Mouse (Mus musculus): ENCODE results near the gene Dact2. TPM values are rescaled to one million over a fixed set of nuclear protein-coding genes. Genes with fewer than 3 reads are reported as not detected.

The Dact2 gene
- polyA plus RNA-seq, 1 experiment from 2014 or later = 0.86 TPM

DNA sequence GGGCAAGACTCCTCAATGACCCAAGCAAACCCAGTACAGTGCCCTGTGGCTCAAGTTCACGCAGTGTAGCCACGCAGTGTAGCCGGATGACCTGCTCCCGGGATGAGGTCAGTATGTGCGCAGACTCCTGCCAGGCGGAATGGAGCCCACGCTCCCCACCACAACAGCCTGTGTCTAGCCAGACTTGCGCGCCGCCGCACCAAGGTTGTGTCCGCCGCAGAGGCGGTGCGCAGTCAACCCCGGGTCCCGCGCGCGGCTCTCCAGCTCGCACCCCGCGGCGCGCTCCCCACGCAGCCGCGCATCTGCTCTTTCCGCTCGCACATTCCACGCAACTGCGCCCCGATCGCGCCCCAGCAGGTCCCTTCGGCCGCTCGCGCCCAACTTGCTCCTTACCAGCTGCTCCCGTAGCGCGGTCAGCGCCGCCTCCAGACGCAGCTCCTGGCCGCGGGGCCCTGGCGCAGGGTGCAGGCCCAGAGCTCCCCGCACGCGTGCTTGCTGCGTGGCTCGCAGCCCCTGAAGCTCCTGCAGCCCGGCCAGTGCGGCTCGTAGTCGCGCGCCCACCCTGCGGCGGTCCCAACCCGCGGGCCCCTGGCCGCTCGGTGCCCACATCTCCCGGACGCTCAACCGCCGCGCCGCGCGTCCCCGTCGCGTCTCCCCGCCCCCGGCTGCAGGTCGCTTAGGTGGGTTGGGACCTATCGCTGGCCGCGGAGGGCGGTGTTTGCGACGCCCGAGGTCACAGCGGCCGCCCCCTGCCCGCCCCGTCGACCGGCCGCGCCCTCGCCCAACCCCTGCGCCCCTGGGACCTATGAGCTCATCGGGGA lies 773 bp downstream of the Dact2 start:
- ATAC-seq (ENCODE audit: low FRiP score) (peak; percentile 52), DNase-seq (ENCODE audit: low spot score) (peak; percentile 64)
- no peaks in the 10 kb centered on the region for H3K9me3 ChIP-seq (ENCODE audit: control insufficient read depth, low read length)
- H3K27me3 ChIP-seq (ENCODE audit: control insufficient read depth, insufficient read depth, low read length) = peaks cover 40% of the 10 kb centered on the region
- under 1% methylated on average over 75 of the region's 97 CpGs for WGBS
- peak overlapping the region; percentile 48 for H3K4me3 ChIP-seq (ENCODE audit: low read depth, low read length)
- H3K4me1 ChIP-seq (replicated peaks; ENCODE audit: control insufficient read depth, insufficient read depth, low read length) = no peaks in the 10 kb centered on the region; the same call in 1 of the 2 replicates
- H3K4me2 ChIP-seq (replicated peaks; ENCODE audit: low read depth, low read length) = peak overlapping the region; percentile 94
- H3K9ac ChIP-seq (ENCODE audit: low read depth, low read length) = peak overlapping the region; percentile 55
- no peak overlapping the region for H3K27ac ChIP-seq (ENCODE audit: low read depth, low read length)
- no peaks in the 10 kb centered on the region for H3K36me3 ChIP-seq (ENCODE audit: control insufficient read depth, insufficient read depth, low read length)

DNA sequence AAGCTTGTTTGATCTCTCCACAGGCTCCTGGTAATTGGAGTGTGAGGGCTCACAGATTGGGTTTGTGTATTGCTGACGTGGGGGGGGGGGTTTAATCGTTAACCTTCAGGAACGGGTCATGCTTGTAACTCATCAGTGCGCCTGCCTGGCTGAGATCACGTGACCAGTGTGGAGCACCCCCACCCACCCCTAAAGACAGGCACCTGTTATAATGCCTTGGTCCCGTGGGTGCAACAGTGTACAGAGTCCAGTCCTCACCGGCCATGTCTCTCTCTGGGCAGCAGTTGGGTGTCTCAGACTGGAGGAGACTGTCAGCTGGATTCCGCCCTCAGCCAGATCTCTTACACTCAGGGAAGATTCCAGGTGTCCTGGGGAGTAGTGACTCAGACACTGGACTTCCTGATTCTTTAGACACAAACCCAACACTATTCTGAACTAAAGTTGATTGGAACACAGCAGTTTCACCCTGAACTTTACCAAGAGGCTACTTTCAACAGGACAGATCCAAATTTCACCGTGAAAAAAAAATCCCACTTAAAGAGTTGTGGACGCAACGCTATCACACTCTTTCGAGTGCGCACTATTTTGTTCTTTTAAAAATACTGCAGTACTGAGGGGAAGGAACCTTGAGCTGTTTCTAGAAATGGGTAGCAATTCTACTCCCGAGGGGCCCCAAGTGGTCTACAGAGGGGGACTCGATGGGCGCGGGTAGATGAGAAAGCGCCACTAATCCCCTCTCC lies 1.6 kb downstream of the Dact2 start:
- H3K27ac ChIP-seq (ENCODE audit: low read depth, low read length) = no peak overlapping the region
- peak; percentile 27 for DNase-seq (ENCODE audit: low spot score)
- H3K4me2 ChIP-seq (replicated peaks; ENCODE audit: low read depth, low read length) = peak overlapping the region; percentile 94
- no peaks in the 10 kb centered on the region for H3K9me3 ChIP-seq (ENCODE audit: control insufficient read depth, low read length)
- no peak for ATAC-seq (ENCODE audit: low FRiP score)
- H3K9ac ChIP-seq (ENCODE audit: low read depth, low read length) = no peak overlapping the region
- H3K27me3 ChIP-seq (ENCODE audit: control insufficient read depth, insufficient read depth, low read length) = peaks cover 40% of the 10 kb centered on the region
- no peaks in the 10 kb centered on the region; the same call in 1 of the 2 replicates for H3K4me1 ChIP-seq (replicated peaks; ENCODE audit: control insufficient read depth, insufficient read depth, low read length)
- peak overlapping the region; percentile 48 for H3K4me3 ChIP-seq (ENCODE audit: low read depth, low read length)
- H3K36me3 ChIP-seq (ENCODE audit: control insufficient read depth, insufficient read depth, low read length) = no peaks in the 10 kb centered on the region
- 2% methylated on average over 18 of the region's 18 CpGs for WGBS

DNA sequence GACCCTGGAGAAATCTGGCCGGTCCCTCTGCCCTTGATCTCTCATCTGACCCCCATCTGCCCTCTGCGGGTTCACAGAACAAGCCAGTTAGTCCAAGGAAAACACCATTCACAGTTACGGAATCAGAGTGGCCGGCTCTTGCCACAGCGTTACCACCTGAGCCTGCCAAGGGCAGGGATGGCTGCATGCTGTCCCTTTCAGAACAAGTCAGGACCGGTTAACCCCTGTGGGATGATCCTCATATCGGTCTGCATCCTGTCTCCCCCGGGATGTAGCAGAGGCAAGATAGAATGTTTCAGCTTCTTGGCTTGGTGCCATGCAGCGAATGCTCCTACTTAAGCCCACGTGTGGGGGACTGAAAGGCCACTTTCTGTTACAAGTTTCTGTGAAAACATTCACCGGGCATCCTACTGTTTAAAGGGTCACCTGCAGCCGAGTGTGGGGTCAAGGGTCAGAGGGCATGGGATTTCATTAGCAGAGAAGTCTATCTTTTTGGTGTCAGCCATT lies 2.8 kb downstream of the Dact2 start:
- peaks cover 40% of the 10 kb centered on the region for H3K27me3 ChIP-seq (ENCODE audit: control insufficient read depth, insufficient read depth, low read length)
- ATAC-seq (ENCODE audit: low FRiP score) (no peak), DNase-seq (ENCODE audit: low spot score) (peak; percentile 55)
- no peaks in the 10 kb centered on the region for H3K36me3 ChIP-seq (ENCODE audit: control insufficient read depth, insufficient read depth, low read length)
- H3K4me3 ChIP-seq (ENCODE audit: low read depth, low read length) = no peak overlapping the region
- no peak overlapping the region for H3K4me2 ChIP-seq (replicated peaks; ENCODE audit: low read depth, low read length)
- H3K9me3 ChIP-seq (ENCODE audit: control insufficient read depth, low read length) = no peaks in the 10 kb centered on the region
- no peak overlapping the region for H3K9ac ChIP-seq (ENCODE audit: low read depth, low read length)
- WGBS = 13% methylated on average over 12 of the region's 12 CpGs
- H3K27ac ChIP-seq (ENCODE audit: low read depth, low read length) = no peak overlapping the region
- H3K4me1 ChIP-seq (replicated peaks; ENCODE audit: control insufficient read depth, insufficient read depth, low read length) = no peaks in the 10 kb centered on the region; the same call in 1 of the 2 replicates

DNA sequence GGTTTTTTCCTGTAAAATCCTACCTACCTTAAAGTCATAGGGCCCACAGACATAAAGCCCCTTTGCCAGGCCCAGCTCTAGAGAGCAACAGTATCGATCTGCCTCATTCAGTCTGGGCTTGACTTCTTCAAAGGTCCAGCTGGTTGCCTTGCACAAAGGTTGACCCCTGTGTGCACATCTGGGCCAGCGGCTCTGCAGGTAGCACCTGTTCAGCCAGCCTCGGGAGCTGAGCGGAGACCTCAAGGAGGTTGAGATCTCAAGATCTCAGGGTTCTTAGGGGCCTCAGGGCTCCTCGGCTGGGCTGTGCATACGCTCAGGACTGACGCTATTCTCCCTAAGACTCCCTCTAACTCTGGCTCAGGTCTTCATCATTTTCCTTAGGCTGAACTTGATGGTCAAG lies 3.9 kb downstream of the Dact2 start:
- H3K9ac ChIP-seq (ENCODE audit: low read depth, low read length) = no peak overlapping the region
- no peak overlapping the region for H3K4me3 ChIP-seq (ENCODE audit: low read depth, low read length)
- H3K27me3 ChIP-seq (ENCODE audit: control insufficient read depth, insufficient read depth, low read length) = peaks cover 38% of the 10 kb centered on the region
- no peaks in the 10 kb centered on the region; the same call in 1 of the 2 replicates for H3K4me1 ChIP-seq (replicated peaks; ENCODE audit: control insufficient read depth, insufficient read depth, low read length)
- no peaks in the 10 kb centered on the region for H3K9me3 ChIP-seq (ENCODE audit: control insufficient read depth, low read length)
- DNase-seq (ENCODE audit: low spot score) (no peak), ATAC-seq (ENCODE audit: low FRiP score) (no peak)
- H3K4me2 ChIP-seq (replicated peaks; ENCODE audit: low read depth, low read length) = no peak overlapping the region
- 87% methylated on average over 7 of the region's 7 CpGs for WGBS
- no peak overlapping the region for H3K27ac ChIP-seq (ENCODE audit: low read depth, low read length)
- no peaks in the 10 kb centered on the region for H3K36me3 ChIP-seq (ENCODE audit: control insufficient read depth, insufficient read depth, low read length)

DNA sequence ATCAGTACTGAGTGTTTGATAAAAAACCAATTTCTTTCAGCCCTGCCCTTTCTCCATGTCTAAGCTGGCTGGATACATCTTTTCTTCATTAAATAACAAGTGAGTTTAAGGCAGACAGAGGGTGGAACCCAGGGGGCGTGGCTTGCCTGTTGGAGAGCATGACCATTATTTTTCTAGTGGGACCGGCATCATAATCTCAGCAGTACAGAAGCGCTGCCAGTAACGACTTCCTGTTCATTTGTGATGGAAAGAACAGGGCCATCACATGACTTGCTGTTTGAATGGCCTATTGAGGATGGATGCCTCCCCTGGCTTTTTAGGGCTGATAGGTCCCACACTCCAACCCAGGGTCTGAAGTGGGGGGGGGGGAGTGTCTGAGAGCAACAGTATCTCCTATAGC lies 4.5 kb downstream of the Dact2 start:
- ATAC-seq (ENCODE audit: low FRiP score) (no peak), DNase-seq (ENCODE audit: low spot score) (no peak)
- no peak overlapping the region for H3K27ac ChIP-seq (ENCODE audit: low read depth, low read length)
- H3K4me1 ChIP-seq (replicated peaks; ENCODE audit: control insufficient read depth, insufficient read depth, low read length) = no peaks in the 10 kb centered on the region; the same call in 1 of the 2 replicates
- H3K9me3 ChIP-seq (ENCODE audit: control insufficient read depth, low read length) = no peaks in the 10 kb centered on the region
- no peak overlapping the region for H3K4me3 ChIP-seq (ENCODE audit: low read depth, low read length)
- H3K27me3 ChIP-seq (ENCODE audit: control insufficient read depth, insufficient read depth, low read length) = peaks cover 32% of the 10 kb centered on the region
- no peaks in the 10 kb centered on the region for H3K36me3 ChIP-seq (ENCODE audit: control insufficient read depth, insufficient read depth, low read length)
- WGBS = 67% methylated on average over 4 of the region's 4 CpGs
- no peak overlapping the region for H3K4me2 ChIP-seq (replicated peaks; ENCODE audit: low read depth, low read length)
- H3K9ac ChIP-seq (ENCODE audit: low read depth, low read length) = no peak overlapping the region

DNA sequence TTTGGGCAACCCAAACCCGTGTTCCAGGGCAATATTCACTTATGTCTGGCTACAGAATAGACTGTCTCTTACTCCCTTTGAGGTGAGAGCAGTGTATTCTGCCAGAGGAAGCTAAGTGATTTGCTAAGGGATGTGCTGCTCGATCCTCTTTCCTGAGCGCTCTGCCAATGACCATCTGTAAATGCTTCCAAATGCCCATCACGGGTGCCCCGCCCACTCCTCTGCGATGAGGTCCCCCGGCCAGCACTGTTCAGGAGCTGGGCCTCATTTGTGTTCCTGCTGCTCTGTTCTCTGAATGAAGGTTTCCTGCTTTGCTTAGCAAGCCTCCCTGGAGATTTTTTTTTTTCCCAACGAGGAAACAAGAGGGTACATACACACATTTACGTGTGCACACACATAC lies 11.2 kb downstream of the Dact2 start:
- H3K27me3 ChIP-seq (ENCODE audit: control insufficient read depth, insufficient read depth, low read length) = no peaks in the 10 kb centered on the region
- no peaks in the 10 kb centered on the region for H3K4me1 ChIP-seq (replicated peaks; ENCODE audit: control insufficient read depth, insufficient read depth, low read length)
- DNase-seq (ENCODE audit: low spot score) (no peak), ATAC-seq (ENCODE audit: low FRiP score) (no peak)
- WGBS = 64% methylated on average over 9 of the region's 9 CpGs
- no peaks in the 10 kb centered on the region for H3K9me3 ChIP-seq (ENCODE audit: control insufficient read depth, low read length)
- H3K36me3 ChIP-seq (ENCODE audit: control insufficient read depth, insufficient read depth, low read length) = no peaks in the 10 kb centered on the region
- H3K4me3 ChIP-seq (ENCODE audit: low read depth, low read length) = no peak overlapping the region
- no peak overlapping the region for H3K4me2 ChIP-seq (replicated peaks; ENCODE audit: low read depth, low read length)
- no peak overlapping the region for H3K27ac ChIP-seq (ENCODE audit: low read depth, low read length)
- no peak overlapping the region for H3K9ac ChIP-seq (ENCODE audit: low read depth, low read length)

DNA sequence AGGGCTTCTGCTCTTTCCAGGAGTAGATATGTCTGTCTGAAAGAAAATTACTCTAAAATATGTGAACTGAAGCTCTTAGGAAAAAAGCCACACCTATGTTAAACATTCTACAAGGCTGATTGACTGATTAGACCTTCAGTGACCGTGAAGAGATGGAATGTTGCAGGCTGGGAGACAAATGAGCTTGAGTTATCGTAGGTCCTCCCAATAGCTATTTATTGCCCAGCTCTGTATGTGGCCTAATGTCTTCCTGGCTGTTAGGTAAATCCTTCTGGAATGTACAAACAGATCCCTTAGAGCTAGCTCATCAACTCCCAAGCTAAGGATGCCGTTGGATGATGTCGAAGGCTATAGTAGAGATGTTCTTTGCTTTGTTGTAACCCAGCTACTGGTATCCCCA lies 11.7 kb downstream of the Dact2 start:
- Histone ChIP-seq H3K4me2 (replicated peaks; ENCODE audit: low read depth, low read length) (no peak overlapping the region), H3K27ac (ENCODE audit: low read depth, low read length) (no peak overlapping the region), H3K9ac (ENCODE audit: low read depth, low read length) (no peak overlapping the region), H3K9me3 (ENCODE audit: control insufficient read depth, low read length) (no peaks in the 10 kb centered on the region), H3K4me3 (ENCODE audit: low read depth, low read length) (no peak overlapping the region), H3K36me3 (ENCODE audit: control insufficient read depth, insufficient read depth, low read length) (no peaks in the 10 kb centered on the region), H3K27me3 (ENCODE audit: control insufficient read depth, insufficient read depth, low read length) (no peaks in the 10 kb centered on the region), H3K4me1 (replicated peaks; ENCODE audit: control insufficient read depth, insufficient read depth, low read length) (no peaks in the 10 kb centered on the region)
- 91% methylated on average over 4 of the region's 4 CpGs for WGBS
- DNase-seq (ENCODE audit: low spot score) (no peak), ATAC-seq (ENCODE audit: low FRiP score) (no peak)

DNA sequence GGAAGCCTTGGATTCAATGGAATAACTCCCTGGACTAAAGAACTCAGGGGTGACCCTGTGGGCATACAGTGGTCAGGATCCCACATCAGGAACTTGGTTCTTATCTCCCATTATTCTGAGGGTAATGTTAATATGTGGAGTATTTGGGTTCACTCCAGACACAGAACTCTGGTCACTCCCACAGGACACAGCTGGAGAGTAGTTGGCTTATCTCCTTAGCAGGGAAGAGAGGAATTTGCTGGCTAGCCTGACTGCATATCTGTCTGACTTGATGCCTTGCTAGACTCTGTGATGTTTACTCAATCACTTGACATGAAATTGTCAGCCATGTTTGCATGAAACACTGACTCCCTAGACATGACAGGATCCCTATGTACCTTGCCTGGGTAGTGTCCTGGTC lies 15.6 kb downstream of the Dact2 start:
- H3K36me3 ChIP-seq (ENCODE audit: control insufficient read depth, insufficient read depth, low read length) = no peaks in the 10 kb centered on the region
- H3K4me1 ChIP-seq (replicated peaks; ENCODE audit: control insufficient read depth, insufficient read depth, low read length) = no peaks in the 10 kb centered on the region
- DNase-seq (ENCODE audit: low spot score) = no peak
- no peak overlapping the region for H3K9ac ChIP-seq (ENCODE audit: low read depth, low read length)
- H3K27ac ChIP-seq (ENCODE audit: low read depth, low read length) = no peak overlapping the region
- ATAC-seq (ENCODE audit: low FRiP score) = no peak
- no peaks in the 10 kb centered on the region for H3K27me3 ChIP-seq (ENCODE audit: control insufficient read depth, insufficient read depth, low read length)
- no peak overlapping the region for H3K4me3 ChIP-seq (ENCODE audit: low read depth, low read length)
- H3K4me2 ChIP-seq (replicated peaks; ENCODE audit: low read depth, low read length) = no peak overlapping the region
- no peaks in the 10 kb centered on the region for H3K9me3 ChIP-seq (ENCODE audit: control insufficient read depth, low read length)
